1 mouse cellular context compared by ENCODE assay signal in the genomic region with DNA sequence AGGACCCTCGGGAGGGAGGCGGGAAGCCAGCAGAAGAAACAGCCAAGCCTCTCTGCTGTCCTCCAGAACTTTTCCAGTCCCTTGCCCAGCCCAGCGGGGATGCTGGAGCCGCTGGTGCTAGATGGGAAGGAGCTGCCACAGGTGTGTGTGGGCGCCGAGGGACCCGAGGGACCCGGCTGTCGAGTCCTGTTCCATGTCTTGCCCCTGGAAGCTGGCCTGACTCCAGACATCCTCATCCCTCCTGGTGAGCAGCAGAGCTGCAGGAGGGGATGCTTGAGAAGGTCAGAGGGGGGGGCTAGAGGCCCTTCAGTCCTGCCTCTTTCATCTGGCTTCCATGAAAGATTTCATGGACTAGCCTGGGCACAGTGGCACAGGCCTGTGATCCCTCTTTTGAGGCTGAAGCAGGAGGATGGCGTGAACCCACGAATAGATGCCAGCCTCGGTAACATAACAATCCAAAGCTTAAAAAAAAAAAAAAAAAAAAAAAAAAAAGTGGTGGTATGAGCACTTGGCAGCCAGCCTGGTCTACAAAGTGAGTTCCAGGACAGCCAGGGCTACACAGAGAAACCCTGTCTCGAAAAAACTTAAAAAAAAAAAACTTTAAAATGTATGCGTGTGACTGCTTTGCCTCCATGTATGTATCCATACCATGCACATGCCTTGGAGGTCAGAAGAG.
TF ChIP-seq lines count a peak whose summit lies in the region.

No protein-coding gene starts in this region.

TF ChIP-seq in MEL, 35 proteins besides CTCF, POLR2A, EP300 and RAD21:
- TF ChIP-seq RCOR1 (IDR thresholded peaks at IDR 0.05; ENCODE audit: low read depth, low read length) (no peak), ETS1 (IDR thresholded peaks at IDR 0.05; ENCODE audit: low read depth, low read length) (no peak), CHD1 (IDR thresholded peaks at IDR 0.05; ENCODE audit: low read depth, low read length) (no peak), JUND (IDR thresholded peaks at IDR 0.05; ENCODE audit: low read depth, low read length) (no peak), ZNF384 (IDR thresholded peaks at IDR 0.05; ENCODE audit: low read depth, low read length) (peak; percentile 77), HCFC1 (IDR thresholded peaks at IDR 0.05; ENCODE audit: low read depth, low read length) (no peak)
TF ChIP-seq in MEL: peak in this region for 1.
